Mouse (Mus musculus) ES-Bruce4 (cell line): ENCODE data around the gene Slc27a3. TPM values are rescaled to one million over a fixed set of nuclear protein-coding genes. Genes with fewer than 3 reads are reported as not detected.
"Not testable (repeated sequence)": the region's sequence is repeated elsewhere in the genome, so short reads cannot be mapped to it uniquely, and the experiment has no call there.

Experiments used
- H3K27ac ChIP-seq: 2 replicates; pipeline ENCODE4 v1.5.1; 2012; ENCODE audit warnings: low read length, inconsistent platforms; ENCODE audit not compliant: insufficient read depth
- H3K27me3 ChIP-seq: 2 replicates; pipeline ENCODE4 v1.6.1; 2012; ENCODE audit warnings: mild to moderate bottlenecking, low read length, inconsistent platforms; ENCODE audit not compliant: control insufficient read depth, poor library complexity, insufficient read depth, severe bottlenecking
- H3K36me3 ChIP-seq: 2 replicates; pipeline ENCODE4 v1.6.1; 2012; ENCODE audit warnings: inconsistent platforms, mild to moderate bottlenecking, low read length, moderate library complexity; ENCODE audit not compliant: control insufficient read depth, poor library complexity, insufficient read depth, severe bottlenecking
- H3K4me1 ChIP-seq: one replicate; pipeline ENCODE4 v1.8.1; 2011; ENCODE audit warnings: low read length; ENCODE audit not compliant: control insufficient read depth, insufficient read depth
- H3K4me3 ChIP-seq: 2 replicates; pipeline ENCODE4 v1.5.1; 2011; ENCODE audit warnings: low read depth, mild to moderate bottlenecking, low read length
- H3K9ac ChIP-seq: 2 replicates; pipeline ENCODE4 v1.6.1; 2012; ENCODE audit warnings: low read depth, mild to moderate bottlenecking, inconsistent platforms; ENCODE audit not compliant: poor library complexity, severe bottlenecking
- H3K9me3 ChIP-seq: replicated peaks from 2 replicates; pipeline ENCODE4 v1.6.1; 2012; ENCODE audit warnings: mild to moderate bottlenecking, low read length, inconsistent platforms; ENCODE audit not compliant: control insufficient read depth, poor library complexity, insufficient read depth, severe bottlenecking
- CTCF ChIP-seq: IDR thresholded peaks from one replicate; pipeline ENCODE4 v1.8.1; 2011; ENCODE audit warnings: low read depth, low read length
- EP300 ChIP-seq: IDR thresholded peaks from 2 replicates; pipeline ENCODE4 v1.6.1; 2011; ENCODE audit warnings: low read depth, low read length; ENCODE audit not compliant: insufficient read depth
- POLR2A ChIP-seq: IDR thresholded peaks from one replicate; pipeline ENCODE4 v1.8.1; 2011; ENCODE audit warnings: low read length; ENCODE audit not compliant: insufficient read depth
- polyA plus RNA-seq: library from polyadenylated mRNA; stranded (reverse); fragments of >200 nt; gene quantifications from 2 replicates; pipeline ENCODE4 v1.2.4, GENCODE M21; 2011; ENCODE audit warnings: low read depth; ENCODE audit not compliant: missing spikeins, insufficient read depth, insufficient read length

Slc27a3 gene
- polyA plus RNA-seq, 1 experiment = 12.5 TPM

DNA sequence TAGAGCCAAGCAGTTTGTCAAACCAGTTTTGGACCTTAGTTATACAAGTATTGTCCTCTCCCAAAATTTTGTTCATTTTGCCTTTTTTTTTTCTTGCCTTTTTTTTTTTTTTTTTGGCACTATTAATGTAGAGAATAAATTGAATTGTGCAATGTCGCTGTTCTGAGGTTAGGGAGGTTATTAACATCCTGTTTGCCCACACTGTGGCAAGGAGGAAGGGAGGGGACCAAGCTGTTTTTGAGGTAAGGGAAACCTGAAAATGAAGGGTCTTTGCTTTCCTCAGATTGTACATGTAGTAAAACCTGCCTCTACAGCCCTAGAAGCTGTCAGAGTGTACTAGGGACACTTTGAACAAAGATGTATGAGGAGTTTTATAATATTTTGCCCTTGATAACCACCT is 30.5 kb downstream of the Slc27a3 start:
- H3K27ac ChIP-seq = no peak overlapping the region
- no peaks in the 10 kb centered on the region for H3K27me3 ChIP-seq
- H3K9me3 ChIP-seq = no peaks in the 10 kb centered on the region
- H3K4me1 ChIP-seq = no peaks in the 10 kb centered on the region
- TF ChIP-seq EP300 (no peak), CTCF (no peak), POLR2A (no peak)
- H3K36me3 ChIP-seq = peaks cover 44% of the 10 kb centered on the region
- no peak overlapping the region for H3K4me3 ChIP-seq
- H3K9ac ChIP-seq = no peak overlapping the region

DNA sequence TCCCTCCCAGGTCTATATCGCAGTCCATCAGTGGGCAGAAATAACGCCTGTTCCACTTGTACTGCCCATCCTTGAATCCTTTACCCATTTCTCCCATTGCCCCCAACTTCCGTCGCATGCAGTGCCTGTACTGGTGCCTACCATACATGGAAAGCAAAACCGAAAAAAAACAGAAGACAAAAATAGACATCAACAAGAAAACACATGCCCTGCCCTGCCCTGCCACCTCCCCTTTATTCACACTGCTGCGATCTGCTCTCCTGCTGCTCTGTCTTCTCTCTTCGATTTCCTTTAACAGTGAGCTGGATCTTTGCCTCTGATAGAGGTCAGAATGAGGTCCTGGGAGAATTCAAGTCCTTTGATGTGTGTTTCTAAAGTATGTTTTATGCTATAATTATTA is 31.8 kb downstream of the Slc27a3 start:
- Histone ChIP-seq H3K9me3 (no peaks in the 10 kb centered on the region), H3K4me1 (no peaks in the 10 kb centered on the region), H3K9ac (no peak overlapping the region), H3K27ac (no peak overlapping the region), H3K36me3 (peaks cover 56% of the 10 kb centered on the region), H3K4me3 (no peak overlapping the region), H3K27me3 (no peaks in the 10 kb centered on the region)
- TF ChIP-seq POLR2A (no peak), EP300 (no peak), CTCF (no peak)

DNA sequence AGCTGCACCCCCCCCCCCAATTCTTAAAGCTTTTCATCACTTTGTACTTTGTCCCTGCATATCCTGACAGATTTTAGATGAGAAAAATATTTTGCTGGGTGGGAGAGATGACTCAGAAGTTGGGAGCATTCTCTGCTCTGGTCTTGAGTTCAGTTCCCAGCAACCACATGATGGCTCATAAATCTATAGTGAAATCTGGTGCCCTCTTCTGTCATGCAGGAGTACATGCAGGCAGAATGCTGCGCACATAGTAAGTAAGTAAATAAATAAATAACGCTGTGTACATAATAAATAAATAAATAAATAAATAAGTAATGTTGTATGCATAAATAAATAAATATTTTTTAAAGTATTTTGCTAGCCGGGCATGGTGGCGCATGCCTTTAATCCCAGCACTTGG is 41.9 kb downstream of the Slc27a3 start:
- Histone ChIP-seq H3K9ac (no peak overlapping the region), H3K9me3 (no peaks in the 10 kb centered on the region), H3K4me3 (no peak overlapping the region), H3K36me3 (peaks cover 51% of the 10 kb centered on the region), H3K27ac (no peak overlapping the region), H3K27me3 (no peaks in the 10 kb centered on the region), H3K4me1 (no peaks in the 10 kb centered on the region)
- TF ChIP-seq EP300 = no peak
- no peak for TF ChIP-seq POLR2A
- TF ChIP-seq CTCF = no peak

DNA sequence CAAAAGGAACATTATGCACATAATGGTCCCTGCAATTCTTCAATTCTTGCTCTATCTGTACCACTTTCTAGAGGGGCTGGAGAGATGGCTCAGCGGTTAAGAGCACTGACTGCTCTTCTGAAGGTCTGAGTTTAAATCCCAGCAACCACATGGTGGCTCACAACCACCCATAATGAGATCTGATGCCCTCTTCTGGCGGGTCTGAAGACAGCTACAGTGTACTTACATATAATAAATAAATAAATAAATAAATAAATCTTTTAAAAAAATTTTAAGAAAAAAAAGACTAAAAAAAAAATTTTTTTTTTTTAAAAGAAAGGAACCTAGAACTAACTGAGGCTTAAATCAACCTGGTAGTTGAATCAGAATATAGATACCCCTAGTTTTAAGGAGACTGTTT is 46.9 kb downstream of the Slc27a3 start:
- H3K27ac ChIP-seq, H3K9ac ChIP-seq, H3K4me3 ChIP-seq, H3K27me3 ChIP-seq, H3K4me1 ChIP-seq, H3K9me3 ChIP-seq: not testable (repeated sequence)
- peaks cover 21% of the 10 kb centered on the region for H3K36me3 ChIP-seq

DNA sequence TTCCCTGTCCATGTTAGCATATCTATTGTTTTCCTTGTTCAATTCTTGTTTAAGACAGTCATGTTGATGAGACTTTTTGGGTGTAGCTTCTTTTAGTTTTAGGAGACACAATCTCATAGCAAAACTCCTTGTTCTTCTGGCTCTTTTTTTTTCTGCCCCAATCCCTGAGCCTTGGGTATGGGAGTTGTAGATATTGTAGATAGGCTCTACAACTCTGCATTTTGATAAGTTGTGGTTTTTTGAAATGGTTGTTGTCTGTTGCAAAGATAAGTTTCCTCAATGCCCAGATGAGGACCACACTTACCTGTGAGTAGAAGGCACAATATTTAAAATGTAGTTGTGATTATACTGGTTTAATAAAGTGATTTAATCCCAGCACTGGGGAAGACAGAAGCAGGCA is 49.6 kb downstream of the Slc27a3 start:
- H3K9me3 ChIP-seq = no peaks in the 10 kb centered on the region
- peaks cover 12% of the 10 kb centered on the region for H3K36me3 ChIP-seq
- no peak overlapping the region for H3K4me3 ChIP-seq
- no peak overlapping the region for H3K9ac ChIP-seq
- TF ChIP-seq CTCF (no peak), POLR2A (no peak), EP300 (no peak)
- no peaks in the 10 kb centered on the region for H3K4me1 ChIP-seq
- H3K27me3 ChIP-seq = no peaks in the 10 kb centered on the region
- no peak overlapping the region for H3K27ac ChIP-seq

DNA sequence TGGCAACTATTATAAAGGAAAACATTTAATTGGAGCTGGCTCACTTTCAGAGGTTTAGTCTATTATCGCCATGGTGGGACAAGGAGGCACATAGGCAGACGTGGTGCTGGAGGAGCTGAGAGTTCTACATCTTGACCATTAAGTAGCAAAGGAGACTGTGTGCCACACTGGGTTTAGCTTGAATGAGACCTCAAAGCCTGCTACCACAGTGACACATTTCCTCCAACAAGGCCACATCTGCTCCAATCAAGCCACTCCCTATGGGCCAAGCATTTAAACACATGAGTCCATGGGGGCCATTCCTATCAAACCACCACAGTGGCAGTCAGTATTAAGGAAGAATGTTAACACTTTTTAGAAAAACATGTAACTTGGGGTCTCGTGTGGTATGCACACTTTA is 51.5 kb downstream of the Slc27a3 start:
- Histone ChIP-seq H3K4me1 (no peaks in the 10 kb centered on the region), H3K9ac (no peak overlapping the region), H3K9me3 (no peaks in the 10 kb centered on the region), H3K4me3 (no peak overlapping the region), H3K27me3 (no peaks in the 10 kb centered on the region), H3K36me3 (peaks cover 9% of the 10 kb centered on the region), H3K27ac (no peak overlapping the region)
- TF ChIP-seq POLR2A (no peak), CTCF (no peak), EP300 (no peak)

DNA sequence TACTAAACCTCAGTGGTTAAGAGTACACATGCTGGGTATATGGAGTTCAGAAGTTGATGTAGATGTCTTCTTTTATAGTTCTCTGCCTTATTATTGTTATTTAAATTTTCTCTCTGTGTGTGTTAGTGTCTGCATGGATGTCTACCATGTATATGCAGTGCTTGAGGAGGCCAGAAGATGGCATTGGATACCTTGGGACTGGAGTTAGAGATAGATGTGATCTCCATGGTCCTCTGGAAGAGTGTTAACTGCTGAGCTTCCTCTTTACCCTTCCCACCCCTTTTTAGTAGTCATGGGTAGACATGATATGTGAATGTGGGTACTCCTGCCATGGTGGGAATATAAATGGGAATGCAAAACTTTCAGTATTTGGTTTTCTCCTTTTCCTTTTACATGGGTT is 54.2 kb downstream of the Slc27a3 start:
- H3K4me3 ChIP-seq = no peak overlapping the region
- TF ChIP-seq CTCF (no peak), EP300 (no peak), POLR2A (no peak)
- H3K4me1 ChIP-seq = no peaks in the 10 kb centered on the region
- no peaks in the 10 kb centered on the region for H3K9me3 ChIP-seq
- H3K36me3 ChIP-seq = no peaks in the 10 kb centered on the region
- H3K9ac ChIP-seq = no peak overlapping the region
- H3K27me3 ChIP-seq = no peaks in the 10 kb centered on the region
- H3K27ac ChIP-seq = no peak overlapping the region

Other genes with a start within 250 kb of the Slc27a3 start
- 28.1 and 44.0 TPM in 2 replicates for gene Rps27, start 176.3 kb downstream of the Slc27a3 start, polyA plus RNA-seq
- gene Rab13, start 176.2 kb downstream of the Slc27a3 start, polyA plus RNA-seq = 8.0 and 12.4 TPM in 2 replicates
- 23.7 and 24.5 TPM in 2 replicates for gene Jtb, start 158.3 kb downstream of the Slc27a3 start, polyA plus RNA-seq
- 3.7 and 4.6 TPM in 2 replicates for gene Creb3l4, start 146.4 kb downstream of the Slc27a3 start, polyA plus RNA-seq
- gene Slc39a1, start 141.8 kb downstream of the Slc27a3 start, polyA plus RNA-seq = 60.5 and 62.4 TPM in 2 replicates
- gene Crtc2, start 135.8 kb downstream of the Slc27a3 start, polyA plus RNA-seq = 32.4 and 34.6 TPM in 2 replicates
- 12.3 and 12.8 TPM in 2 replicates for gene Dennd4b, start 124.8 kb downstream of the Slc27a3 start, polyA plus RNA-seq
- 59.0 and 66.1 TPM in 2 replicates for gene Gatad2b, start 96.8 kb downstream of the Slc27a3 start, polyA plus RNA-seq
- 68.6 and 71.0 TPM in 2 replicates for gene Ints3, start 43.7 kb upstream of the Slc27a3 start, polyA plus RNA-seq
- 10.8 and 13.6 TPM in 2 replicates for gene Npr1, start 75.9 kb upstream of the Slc27a3 start, polyA plus RNA-seq
- gene Ilf2, start 86.2 kb upstream of the Slc27a3 start, polyA plus RNA-seq = 211 and 233 TPM in 2 replicates
- gene Snapin, start 101.1 kb upstream of the Slc27a3 start, polyA plus RNA-seq = 63.9 and 65.1 TPM in 2 replicates
- gene Chtop, start 119.6 kb upstream of the Slc27a3 start, polyA plus RNA-seq = 124 and 130 TPM in 2 replicates
- gene S100a1, start 124.5 kb upstream of the Slc27a3 start, polyA plus RNA-seq = 46.3 and 50.4 TPM in 2 replicates
- 71.4 and 73.2 TPM in 2 replicates for gene S100a13, start 124.5 kb upstream of the Slc27a3 start, polyA plus RNA-seq
- 0.88 and 1.9 TPM in 2 replicates for gene S100a14, start 136.9 kb upstream of the Slc27a3 start, polyA plus RNA-seq
- 2.0 and 3.1 TPM in 2 replicates for gene S100a16, start 147.3 kb upstream of the Slc27a3 start, polyA plus RNA-seq
- gene S100a3, start 170.6 kb upstream of the Slc27a3 start, polyA plus RNA-seq = 1.5 and 2.5 TPM in 2 replicates
- not detected in 2 replicates for gene S100a2, start 200.3 kb upstream of the Slc27a3 start, polyA plus RNA-seq
- gene Gm42674, start 212.0 kb upstream of the Slc27a3 start, polyA plus RNA-seq = 5.1 TPM in 1 of 2 replicates, not detected in the other
- 11.0 and 15.5 TPM in 2 replicates for gene S100a4, start 213.8 kb upstream of the Slc27a3 start, polyA plus RNA-seq
- not detected in 2 replicates for gene S100a5, start 218.6 kb upstream of the Slc27a3 start, polyA plus RNA-seq
- gene S100a6, start 222.9 kb upstream of the Slc27a3 start, polyA plus RNA-seq = 516 and 526 TPM in 2 replicates